Mouse (Mus musculus): Measurements from ENCODE around the gene Add2.

GRCm38 (mm10) chr6:86152676-86153075 lies 124.2 kb downstream of the Add2 start:
- TF ChIP-seq CTCF (IDR thresholded peaks at IDR 0.05; ENCODE audit: borderline replicate concordance, insufficient read depth, low read length) (no peak), POLR2A (IDR thresholded peaks at IDR 0.05; ENCODE audit: low read depth, low read length) (no peak)

Data from embryonic fibroblast, embryonic 13.5 days (primary cell).